Mouse (Mus musculus) hindbrain, embryonic 10.5 days (tissue): ENCODE data around the gene Thpo. TPM values are rescaled to one million over a fixed set of nuclear protein-coding genes. Genes with fewer than 3 reads are reported as not detected.

ENCODE experiments used
- polyA plus RNA-seq: library from polyadenylated mRNA; unstranded; fragments of >200 nt; fragmentation: Nextera tagmentation; extraction: Ambion mirVana; gene quantifications from 2 replicates; pipeline ENCODE4 v1.2.1, GENCODE M21; 2016

Gene Thpo
- polyA plus RNA-seq, 1 experiment from 2014 or later, result 0.77 TPM

Other genes with a start within 250 kb of the Thpo start
- 150 and 153 TPM in 2 replicates for gene Eif2b5, start 235.7 kb downstream of the Thpo start, polyA plus RNA-seq
- 32.6 and 51.1 TPM in 2 replicates for gene Dvl3, start 217.5 kb downstream of the Thpo start, polyA plus RNA-seq
- 705 and 825 TPM in 2 replicates for gene Ap2m1, start 199.0 kb downstream of the Thpo start, polyA plus RNA-seq
- gene Abcf3, start 185.9 kb downstream of the Thpo start, polyA plus RNA-seq, result 59.4 and 65.2 TPM in 2 replicates
- gene Vwa5b2, start 145.0 kb downstream of the Thpo start, polyA plus RNA-seq, result 2.9 and 4.0 TPM in 2 replicates
- gene Eef1akmt4, start 122.9 kb downstream of the Thpo start, polyA plus RNA-seq, result 33.4 and 38.8 TPM in 2 replicates
- gene Gm49333, start 122.9 kb downstream of the Thpo start, polyA plus RNA-seq, result 0.18 TPM in 1 of 2 replicates, not detected in the other
- gene Alg3, start 122.8 kb downstream of the Thpo start, polyA plus RNA-seq, result 59.2 and 61.3 TPM in 2 replicates
- 2.6 and 4.2 TPM in 2 replicates for gene Camk2n2, start 113.2 kb downstream of the Thpo start, polyA plus RNA-seq
- gene Ece2, start 104.7 kb downstream of the Thpo start, polyA plus RNA-seq, result 4.2 TPM in 2 replicates
- 466 and 503 TPM in 2 replicates for gene Psmd2, start 82.9 kb downstream of the Thpo start, polyA plus RNA-seq
- 181 and 224 TPM in 2 replicates for gene Eif4g1, start 66.2 kb downstream of the Thpo start, polyA plus RNA-seq
- gene Fam131a, start 41.3 kb downstream of the Thpo start, polyA plus RNA-seq, result 6.7 and 9.4 TPM in 2 replicates
- 114 and 140 TPM in 2 replicates for gene Polr2h, start 16.8 kb downstream of the Thpo start, polyA plus RNA-seq
- gene Clcn2, start 16.8 kb downstream of the Thpo start, polyA plus RNA-seq, result 15.5 and 22.1 TPM in 2 replicates
- gene Chrd, start 1.4 kb downstream of the Thpo start, polyA plus RNA-seq, result 1.6 and 3.6 TPM in 2 replicates